Mouse (Mus musculus): Measurements from ENCODE around the gene Idh3b. TPM values are rescaled to one million over a fixed set of nuclear protein-coding genes. Genes with fewer than 3 reads are reported as not detected.
A peak's percentile ranks its signal among the peaks of the same experiment; 100 is the strongest.

Idh3b gene
- polyA plus RNA-seq, 1 experiment from 2014 or later: 136 TPM

- 67% methylated on average over 4 of the region's 4 CpGs for WGBS
- Histone ChIP-seq H3K27ac (no peak overlapping the region), H3K27me3 (ENCODE audit: poor library complexity, severe bottlenecking) (peaks cover 24% of the 10 kb centered on the region), H3K4me3 (no peak overlapping the region), H3K4me1 (peaks cover 28% of the 10 kb centered on the region), H3K36me3 (replicated peaks) (0 out of 2 replicates have a peak, but pooled peaks cover 2% of the 10 kb centered on the region), H3K9me3 (no peaks in the 10 kb centered on the region)
- no peak for DNase-seq (ENCODE audit: extremely low spot score, low spot score)
Observed at GRCm38 (mm10) chr2:130289086-130289485, 4.7 kb upstream of the Idh3b start.

- no peaks in the 10 kb centered on the region for H3K9me3 ChIP-seq
- H3K27ac ChIP-seq: no peak overlapping the region
- no peak for DNase-seq (ENCODE audit: extremely low spot score, low spot score)
- no peak overlapping the region for H3K4me3 ChIP-seq
- H3K36me3 ChIP-seq (replicated peaks): peaks cover 68% of the 10 kb centered on the region
- peaks cover 36% of the 10 kb centered on the region for H3K4me1 ChIP-seq
- WGBS: 84% methylated on average over 4 of the region's 4 CpGs
- H3K27me3 ChIP-seq (ENCODE audit: poor library complexity, severe bottlenecking): no peaks in the 10 kb centered on the region
Observed at GRCm38 (mm10) chr2:130280818-130281217, 3.5 kb downstream of the Idh3b start.

GRCm38 (mm10) chr2:130280224-130280623 is 4.1 kb downstream of the Idh3b start:
- no peak for DNase-seq (ENCODE audit: extremely low spot score, low spot score)
- WGBS: 74% methylated on average over 7 of the region's 7 CpGs
- Histone ChIP-seq H3K4me1 (peaks cover 37% of the 10 kb centered on the region), H3K36me3 (replicated peaks) (peaks cover 72% of the 10 kb centered on the region), H3K9me3 (no peaks in the 10 kb centered on the region), H3K27ac (no peak overlapping the region), H3K27me3 (ENCODE audit: poor library complexity, severe bottlenecking) (no peaks in the 10 kb centered on the region), H3K4me3 (no peak overlapping the region)

- no peaks in the 10 kb centered on the region for H3K27me3 ChIP-seq (ENCODE audit: poor library complexity, severe bottlenecking)
- DNase-seq (ENCODE audit: extremely low spot score, low spot score): no peak
- H3K9me3 ChIP-seq: no peaks in the 10 kb centered on the region
- H3K4me1 ChIP-seq: peaks cover 34% of the 10 kb centered on the region
- H3K4me3 ChIP-seq: no peak overlapping the region
- peaks cover 76% of the 10 kb centered on the region for H3K36me3 ChIP-seq (replicated peaks)
- H3K27ac ChIP-seq: no peak overlapping the region
- WGBS: 39% methylated on average over 8 of the region's 8 CpGs
Observed at GRCm38 (mm10) chr2:130279600-130280091, 4.7 kb downstream of the Idh3b start.

- H3K4me3 ChIP-seq: peak overlapping the region; percentile 78
- H3K27me3 ChIP-seq (ENCODE audit: poor library complexity, severe bottlenecking): no peaks in the 10 kb centered on the region
- H3K27ac ChIP-seq: peak overlapping the region; percentile 97; the same call in 1 of the 2 replicates
- no peaks in the 10 kb centered on the region for H3K9me3 ChIP-seq
- peaks cover 57% of the 10 kb centered on the region for H3K36me3 ChIP-seq (replicated peaks)
- H3K4me1 ChIP-seq: peaks cover 37% of the 10 kb centered on the region
- DNase-seq (ENCODE audit: extremely low spot score, low spot score): peak; percentile 76
- WGBS: 49% methylated on average over 6 of the region's 6 CpGs
Observed at GRCm38 (mm10) chr2:130275649-130276048, 8.7 kb downstream of the Idh3b start.

- WGBS: 1% methylated on average over 10 of the region's 10 CpGs
- no peak for DNase-seq (ENCODE audit: extremely low spot score, low spot score)
- H3K4me1 ChIP-seq: peaks cover 37% of the 10 kb centered on the region
- H3K27ac ChIP-seq: peak overlapping the region; percentile 97
- H3K27me3 ChIP-seq (ENCODE audit: poor library complexity, severe bottlenecking): no peaks in the 10 kb centered on the region
- H3K9me3 ChIP-seq: no peaks in the 10 kb centered on the region
- peak overlapping the region; percentile 78 for H3K4me3 ChIP-seq
- peaks cover 49% of the 10 kb centered on the region for H3K36me3 ChIP-seq (replicated peaks)
Observed at GRCm38 (mm10) chr2:130274862-130275261, 9.5 kb downstream of the Idh3b start.

- Histone ChIP-seq H3K27me3 (ENCODE audit: poor library complexity, severe bottlenecking) (no peaks in the 10 kb centered on the region), H3K36me3 (replicated peaks) (peaks cover 43% of the 10 kb centered on the region), H3K27ac (peak within 1 kb of the TSS; percentile 97), H3K4me1 (peaks cover 37% of the 10 kb centered on the region), H3K4me3 (peak within 1 kb of the TSS; percentile 78), H3K9me3 (no peaks in the 10 kb centered on the region)
- peak; percentile 100 for DNase-seq (ENCODE audit: extremely low spot score, low spot score)
- under 1% methylated on average over 68 of the region's 68 CpGs for whole genome bisulfite sequencing
Observed at GRCm38 (mm10) chr2:130274149-130274861, 10.0 kb downstream of the Idh3b start, which contains the start of gene Nop56. TSS of gene Nop56 (plus strand) at chr2:130274430.

GRCm38 (mm10) chr2:130273732-130274131 is 10.6 kb downstream of the Idh3b start:
- DNase-seq (ENCODE audit: extremely low spot score, low spot score): no peak
- peak overlapping the region; percentile 78 for H3K4me3 ChIP-seq
- H3K9me3 ChIP-seq: no peaks in the 10 kb centered on the region
- peak overlapping the region; percentile 97 for H3K27ac ChIP-seq
- H3K36me3 ChIP-seq (replicated peaks): peaks cover 40% of the 10 kb centered on the region
- peaks cover 37% of the 10 kb centered on the region for H3K4me1 ChIP-seq
- WGBS: 2% methylated on average over 14 of the region's 14 CpGs
- H3K27me3 ChIP-seq (ENCODE audit: poor library complexity, severe bottlenecking): no peaks in the 10 kb centered on the region

GRCm38 (mm10) chr2:130268074-130268473 is 16.3 kb downstream of the Idh3b start:
- Histone ChIP-seq H3K4me1 (peaks cover 4% of the 10 kb centered on the region), H3K36me3 (replicated peaks) (no peaks in the 10 kb centered on the region), H3K9me3 (no peaks in the 10 kb centered on the region), H3K27me3 (ENCODE audit: poor library complexity, severe bottlenecking) (no peaks in the 10 kb centered on the region), H3K27ac (no peak overlapping the region), H3K4me3 (no peak overlapping the region)
- 70% methylated on average over 7 of the region's 7 CpGs for WGBS
- no peak for DNase-seq (ENCODE audit: extremely low spot score, low spot score)

- no peaks in the 10 kb centered on the region for H3K9me3 ChIP-seq
- no peaks in the 10 kb centered on the region for H3K27me3 ChIP-seq (ENCODE audit: poor library complexity, severe bottlenecking)
- no peaks in the 10 kb centered on the region for H3K36me3 ChIP-seq (replicated peaks)
- WGBS: 88% methylated on average over 1 of the region's 1 CpGs
- no peaks in the 10 kb centered on the region for H3K4me1 ChIP-seq
- H3K4me3 ChIP-seq: no peak overlapping the region
- DNase-seq (ENCODE audit: extremely low spot score, low spot score): no peak
- H3K27ac ChIP-seq: no peak overlapping the region
Observed at GRCm38 (mm10) chr2:130265520-130265919, 18.8 kb downstream of the Idh3b start.

GRCm38 (mm10) chr2:130262398-130262797 is 21.9 kb downstream of the Idh3b start:
- H3K27ac ChIP-seq: no peak overlapping the region
- no peak for DNase-seq (ENCODE audit: extremely low spot score, low spot score)
- H3K27me3 ChIP-seq (ENCODE audit: poor library complexity, severe bottlenecking): no peaks in the 10 kb centered on the region
- no peak overlapping the region for H3K4me3 ChIP-seq
- no peaks in the 10 kb centered on the region for H3K9me3 ChIP-seq
- H3K4me1 ChIP-seq: no peaks in the 10 kb centered on the region
- WGBS: 89% methylated on average over 2 of the region's 2 CpGs
- H3K36me3 ChIP-seq (replicated peaks): no peaks in the 10 kb centered on the region

GRCm38 (mm10) chr2:130261914-130262313 is 22.4 kb downstream of the Idh3b start:
- H3K4me3 ChIP-seq: no peak overlapping the region
- no peak for DNase-seq (ENCODE audit: extremely low spot score, low spot score)
- WGBS: 87% methylated on average over 2 of the region's 2 CpGs
- no peaks in the 10 kb centered on the region for H3K4me1 ChIP-seq
- H3K27me3 ChIP-seq (ENCODE audit: poor library complexity, severe bottlenecking): no peaks in the 10 kb centered on the region
- H3K36me3 ChIP-seq (replicated peaks): no peaks in the 10 kb centered on the region
- no peaks in the 10 kb centered on the region for H3K9me3 ChIP-seq
- H3K27ac ChIP-seq: no peak overlapping the region

GRCm38 (mm10) chr2:130260822-130261221 is 23.5 kb downstream of the Idh3b start:
- Histone ChIP-seq H3K36me3 (replicated peaks) (no peaks in the 10 kb centered on the region), H3K4me3 (no peak overlapping the region), H3K27ac (no peak overlapping the region), H3K9me3 (no peaks in the 10 kb centered on the region), H3K27me3 (ENCODE audit: poor library complexity, severe bottlenecking) (no peaks in the 10 kb centered on the region), H3K4me1 (no peaks in the 10 kb centered on the region)
- no peak for DNase-seq (ENCODE audit: extremely low spot score, low spot score)
- WGBS: 85% methylated on average over 4 of the region's 4 CpGs

All from forebrain, embryonic 10.5 days (tissue).